ENCODE assay signal across 27 mouse cellular contexts in genomic region chr12:52307331-52307982, GRCm38 (mm10).
A peak's percentile ranks its signal among the peaks of the same experiment; 100 is the strongest.
DNase-seq lines count a peak whose midpoint lies in the region; ATAC-seq and TF ChIP-seq lines count a peak whose summit lies in the region.
"Had no signal": no experiment of that assay in that cellular context is flagged by ENCODE, and none has a peak within 500 bp of the region (broad histone marks: within the 10 kb centered on the region; RNA-seq: fewer than 3 reads in every experiment).

No protein-coding gene starts in this region.

- H3K4me3 ChIP-seq in liver, embryonic 11.5 days (ENCODE audit: low read depth, low read length): no peak overlapping the region
- H3K4me3 ChIP-seq in liver, postnatal 0 days (ENCODE audit: low read depth, low read length): no peak overlapping the region
- no peak overlapping the region for H3K4me3 ChIP-seq in layer of hippocampus, adult 2 months
- H3K4me3 ChIP-seq: embryonic facial prominence, embryonic 10.5 days; embryonic facial prominence, embryonic 15.5 days; forebrain, embryonic 12.5 days; heart, embryonic 15.5 days; hindbrain, embryonic 13.5 days; liver, embryonic 13.5 days; lung, embryonic 15.5 days; midbrain, embryonic 15.5 days had no signal

- H3K9ac ChIP-seq in liver, embryonic 11.5 days (ENCODE audit: low read depth, low read length): no peak overlapping the region
- H3K9ac ChIP-seq in liver, postnatal 0 days (replicated peaks): no peak overlapping the region
- H3K9ac ChIP-seq: embryonic facial prominence, embryonic 15.5 days; forebrain, embryonic 12.5 days; forebrain, postnatal 0 days; heart, embryonic 15.5 days; hindbrain, embryonic 13.5 days; liver, embryonic 13.5 days; lung, embryonic 15.5 days; midbrain, embryonic 15.5 days had no signal

- ATAC-seq in liver, embryonic 11.5 days (replicated peaks; ENCODE audit: low FRiP score): no peak
- peak; percentile 74 for ATAC-seq in liver, postnatal 0 days
- ATAC-seq: CD4-positive, CD25-positive, alpha-beta regulatory T cell, adult 4 months; forebrain, postnatal 0 days; intestine, postnatal 0 days; midbrain, embryonic 15.5 days had no signal

- 56% methylated on average over 10 of the region's 10 CpGs for WGBS in liver, embryonic 11.5 days
- WGBS in liver, postnatal 0 days (ENCODE audit: insufficient replicate concordance): 47% methylated on average over 10 of the region's 10 CpGs

- no peaks in the 10 kb centered on the region for H3K9me3 ChIP-seq in liver, embryonic 11.5 days (ENCODE audit: control insufficient read depth, low read length)
- no peaks in the 10 kb centered on the region for H3K9me3 ChIP-seq in liver, postnatal 0 days (ENCODE audit: low read length)
- H3K9me3 ChIP-seq: embryonic facial prominence, embryonic 10.5 days; embryonic facial prominence, embryonic 15.5 days; heart, embryonic 15.5 days; hindbrain, embryonic 13.5 days; liver, embryonic 13.5 days; lung, embryonic 15.5 days; midbrain, embryonic 15.5 days had no signal

- H3K27me3 ChIP-seq in liver, embryonic 11.5 days (replicated peaks; ENCODE audit: control insufficient read depth, insufficient read depth, low read length): no peaks in the 10 kb centered on the region
- H3K27me3 ChIP-seq in liver, postnatal 0 days (ENCODE audit: insufficient read depth, low read length): no peaks in the 10 kb centered on the region
- H3K27me3 ChIP-seq: embryonic facial prominence, embryonic 15.5 days; forebrain, embryonic 12.5 days; heart, embryonic 15.5 days; hindbrain, embryonic 13.5 days; liver, embryonic 13.5 days; lung, embryonic 15.5 days; midbrain, embryonic 15.5 days had no signal

- H3K4me2 ChIP-seq in liver, embryonic 11.5 days: no peak overlapping the region
- 0 out of 2 replicates have a peak overlapping the region, but pooled peaks have one; percentile 3 for H3K4me2 ChIP-seq in liver, postnatal 0 days (ENCODE audit: low read depth, low read length)
- H3K4me2 ChIP-seq: embryonic facial prominence, embryonic 15.5 days; forebrain, embryonic 12.5 days; heart, embryonic 15.5 days; hindbrain, embryonic 13.5 days; liver, embryonic 13.5 days; lung, embryonic 15.5 days; midbrain, embryonic 15.5 days had no signal

- H3K36me3 ChIP-seq in liver, embryonic 11.5 days (ENCODE audit: control insufficient read depth, insufficient read depth, low read length): no peaks in the 10 kb centered on the region
- no peaks in the 10 kb centered on the region for H3K36me3 ChIP-seq in liver, postnatal 0 days (replicated peaks; ENCODE audit: insufficient read depth, low read length)
- H3K36me3 ChIP-seq: embryonic facial prominence, embryonic 10.5 days; embryonic facial prominence, embryonic 15.5 days; forebrain, embryonic 12.5 days; heart, embryonic 15.5 days; hindbrain, embryonic 13.5 days; liver, embryonic 13.5 days; lung, embryonic 15.5 days; midbrain, embryonic 15.5 days had no signal

- H3K27ac ChIP-seq in liver, embryonic 11.5 days (ENCODE audit: low read depth, low read length): 0 out of 2 replicates have a peak overlapping the region, but pooled peaks have one; percentile 13
- peak overlapping the region; percentile 51; the same call in 1 of the 2 replicates for H3K27ac ChIP-seq in liver, postnatal 0 days (ENCODE audit: low read depth)
- H3K27ac ChIP-seq in layer of hippocampus, adult 2 months: no peak overlapping the region
- H3K27ac ChIP-seq: embryonic facial prominence, embryonic 10.5 days; embryonic facial prominence, embryonic 15.5 days; forebrain, embryonic 12.5 days; heart, embryonic 15.5 days; hindbrain, embryonic 13.5 days; liver, embryonic 13.5 days; lung, embryonic 15.5 days; midbrain, embryonic 15.5 days; stomach, postnatal 0 days had no signal

- TF ChIP-seq EP300 in liver, postnatal 0 days (IDR thresholded peaks at IDR 0.05; ENCODE audit: low read depth): no peak

- no peak for DNase-seq in liver, embryonic 11.5 days (ENCODE audit: low spot score)
- DNase-seq in liver: no peak
- DNase-seq in c-Kit-positive CD71-negative TER-119-negative erythroid progenitor cells, embryonic 14.5 days (ENCODE audit: low read depth): peak; percentile 7
- DNase-seq in liver, postnatal 0 days: peak; percentile 17
- DNase-seq in layer of hippocampus, adult 18-20 months (ENCODE audit: low spot score in 2 of 2): no peak
- no peak for DNase-seq in layer of hippocampus, adult 8-10 months (ENCODE audit: low spot score in 2 of 2)
- DNase-seq in layer of hippocampus, adult 2 months (ENCODE audit: low spot score in 2 of 2): no peak
- DNase-seq: adrenal gland, postnatal 25 days; forebrain, postnatal 0 days; gastrocnemius, postnatal 10 days; heart, postnatal 36 days; kidney, postnatal 25 days; liver, embryonic 13.5 days; lung, postnatal 36 days; right cerebral cortex, postnatal 4 days; thymus, adult 2 months; thymus, postnatal 36 days had no signal

- no peak for TF ChIP-seq CTCF in liver, postnatal 0 days (IDR thresholded peaks at IDR 0.05; ENCODE audit: low read depth)
- TF ChIP-seq CTCF in layer of hippocampus, adult 2 months (conservative IDR thresholded peaks at IDR 0.05): no peak

- H3K4me1 ChIP-seq in liver, embryonic 11.5 days (replicated peaks; ENCODE audit: control insufficient read depth, insufficient read depth, low read length): no peaks in the 10 kb centered on the region; the same call in 1 of the 2 replicates
- no peaks in the 10 kb centered on the region; the same call in 1 of the 2 replicates for H3K4me1 ChIP-seq in liver, postnatal 0 days (ENCODE audit: insufficient read depth)
- H3K4me1 ChIP-seq: embryonic facial prominence, embryonic 15.5 days; forebrain, embryonic 12.5 days; heart, embryonic 15.5 days; hindbrain, embryonic 13.5 days; liver, embryonic 13.5 days; midbrain, embryonic 15.5 days had no signal

Comparison
In these comparisons a context has a peak if more than half of its experiments do, and no peak if none do; other contexts are left out.
1. DNase-seq: peak in c-Kit-positive CD71-negative TER-119-negative erythroid progenitor cells, embryonic 14.5 days (single experiment) and liver, postnatal 0 days (single experiment); none in liver, embryonic 11.5 days (single experiment), liver (single experiment), layer of hippocampus, adult 18-20 months (0 of 2), layer of hippocampus, adult 8-10 months (0 of 2) and layer of hippocampus, adult 2 months (0 of 2).